ENCODE assay signal across 9 mouse cellular contexts in genomic region chr6:119635629-119636028, GRCm38 (mm10).
DNase-seq lines count a peak whose midpoint lies in the region; ATAC-seq lines count a peak whose summit lies in the region.
"Had no signal": no experiment of that assay in that cellular context is flagged by ENCODE, and none has a peak within 500 bp of the region (broad histone marks: within the 10 kb centered on the region; RNA-seq: fewer than 3 reads in every experiment).

No protein-coding gene starts in this region.

- H3K27me3 ChIP-seq in neural tube, embryonic 15.5 days (replicated peaks), result no peaks in the 10 kb centered on the region
- no peaks in the 10 kb centered on the region for H3K27me3 ChIP-seq in embryonic facial prominence, embryonic 11.5 days (ENCODE audit: control insufficient read depth, insufficient read depth, low read length)
- H3K27me3 ChIP-seq in midbrain, embryonic 15.5 days (replicated peaks), result no peaks in the 10 kb centered on the region
- H3K27me3 ChIP-seq: midbrain, embryonic 12.5 days had no signal

- H3K9me3 ChIP-seq in neural tube, embryonic 15.5 days (replicated peaks), result no peaks in the 10 kb centered on the region
- no peaks in the 10 kb centered on the region for H3K9me3 ChIP-seq in embryonic facial prominence, embryonic 11.5 days (replicated peaks; ENCODE audit: control insufficient read depth, low read length)
- no peaks in the 10 kb centered on the region for H3K9me3 ChIP-seq in midbrain, embryonic 15.5 days
- H3K9me3 ChIP-seq: midbrain, embryonic 12.5 days had no signal

- DNase-seq in neural tube, embryonic 10.5 days (ENCODE audit: extremely low spot score, low spot score), result peak; percentile 36
- peak; percentile 90 for DNase-seq in embryonic facial prominence, embryonic 11.5 days (ENCODE audit: low spot score)
- DNase-seq in kidney, postnatal 36 days, result peak; percentile 34 to 63
- DNase-seq in right cerebral cortex, postnatal 10 days (ENCODE audit: low spot score in 2 of 2), result no peak
- DNase-seq in layer of hippocampus, postnatal 36 days, result no peak
- DNase-seq in ovary, postnatal 14 days (ENCODE audit: low spot score), result no peak

- no peak overlapping the region for H3K27ac ChIP-seq in neural tube, embryonic 15.5 days (replicated peaks)
- no peak overlapping the region; the same call in 1 of the 2 replicates for H3K27ac ChIP-seq in embryonic facial prominence, embryonic 11.5 days (replicated peaks; ENCODE audit: low read depth, low read length)
- no peak overlapping the region for H3K27ac ChIP-seq in midbrain, embryonic 15.5 days
- H3K27ac ChIP-seq: midbrain, embryonic 12.5 days had no signal

- WGBS in neural tube, embryonic 15.5 days, result 54% methylated on average over 2 of the region's 2 CpGs
- WGBS in embryonic facial prominence, embryonic 11.5 days, result 9% methylated on average over 2 of the region's 2 CpGs
- WGBS in midbrain, embryonic 15.5 days, result 66% methylated on average over 2 of the region's 2 CpGs

- H3K4me3 ChIP-seq in neural tube, embryonic 15.5 days (replicated peaks), result no peak overlapping the region
- no peak overlapping the region for H3K4me3 ChIP-seq in embryonic facial prominence, embryonic 11.5 days (ENCODE audit: low read depth, low read length)
- H3K4me3 ChIP-seq in midbrain, embryonic 15.5 days, result no peak overlapping the region
- H3K4me3 ChIP-seq: midbrain, embryonic 12.5 days had no signal

- H3K4me2 ChIP-seq in neural tube, embryonic 15.5 days, result no peak overlapping the region
- H3K4me2 ChIP-seq in embryonic facial prominence, embryonic 11.5 days (ENCODE audit: low read depth, low read length), result no peak overlapping the region
- H3K4me2 ChIP-seq in midbrain, embryonic 15.5 days, result no peak overlapping the region
- H3K4me2 ChIP-seq: midbrain, embryonic 12.5 days had no signal

- ATAC-seq in neural tube, embryonic 15.5 days (ENCODE audit: low FRiP score), result no peak
- ATAC-seq in embryonic facial prominence, embryonic 11.5 days (replicated peaks; ENCODE audit: insufficient number of reproducible peaks, low FRiP score, low TSS enrichment, low read depth), result peak; percentile 86
- ATAC-seq in midbrain, embryonic 15.5 days (replicated peaks), result no peak

- no peaks in the 10 kb centered on the region for H3K4me1 ChIP-seq in neural tube, embryonic 15.5 days
- H3K4me1 ChIP-seq in embryonic facial prominence, embryonic 11.5 days (ENCODE audit: control insufficient read depth, insufficient read depth, low read length), result no peaks in the 10 kb centered on the region; the same call in 1 of the 2 replicates
- no peaks in the 10 kb centered on the region for H3K4me1 ChIP-seq in midbrain, embryonic 15.5 days
- H3K4me1 ChIP-seq: midbrain, embryonic 12.5 days had no signal

- no peaks in the 10 kb centered on the region for H3K36me3 ChIP-seq in neural tube, embryonic 15.5 days
- H3K36me3 ChIP-seq in embryonic facial prominence, embryonic 11.5 days (replicated peaks; ENCODE audit: control insufficient read depth, insufficient read depth, low read depth, low read length), result no peaks in the 10 kb centered on the region
- no peaks in the 10 kb centered on the region for H3K36me3 ChIP-seq in midbrain, embryonic 15.5 days (replicated peaks)
- H3K36me3 ChIP-seq: midbrain, embryonic 12.5 days had no signal

- H3K9ac ChIP-seq in neural tube, embryonic 15.5 days (replicated peaks), result no peak overlapping the region
- no peak overlapping the region for H3K9ac ChIP-seq in embryonic facial prominence, embryonic 11.5 days (replicated peaks; ENCODE audit: low read length)
- H3K9ac ChIP-seq in midbrain, embryonic 15.5 days, result no peak overlapping the region
- H3K9ac ChIP-seq: midbrain, embryonic 12.5 days had no signal

Comparison
In these comparisons a context has a peak if more than half of its experiments do, and no peak if none do; other contexts are left out.
1. DNase-seq: peak in neural tube, embryonic 10.5 days (single experiment), embryonic facial prominence, embryonic 11.5 days (single experiment) and kidney, postnatal 36 days (2 of 2); none in right cerebral cortex, postnatal 10 days (0 of 2), layer of hippocampus, postnatal 36 days (0 of 2) and ovary, postnatal 14 days (single experiment).